Mouse (Mus musculus) CH12.LX (cell line): Measurements from ENCODE around the gene Olfr1201. TPM values are rescaled to one million over a fixed set of nuclear protein-coding genes. Genes with fewer than 3 reads are reported as not detected.

Source experiments
- DNase-seq: peaks from one replicate; pipeline ENCODE4 v3.0.0-alpha.2; 2013; ENCODE audit errors: extremely low read depth
- H3K27ac ChIP-seq: 2 replicates; pipeline ENCODE4 v1.5.1; 2012; ENCODE audit warnings: low read depth, mild to moderate bottlenecking, control low read depth, moderate library complexity; ENCODE audit not compliant: insufficient read depth
- H3K27me3 ChIP-seq: replicated peaks from 2 replicates; pipeline ENCODE3; 2012; ENCODE audit warnings: inconsistent platforms
- H3K36me3 ChIP-seq, 2 experiments: replicated peaks in 1 of 2; 2 replicates each; pipeline versions ENCODE3 to v1.6.1; 2012; ENCODE audit warnings: inconsistent platforms in 1 of 2, low read length in 1 of 2, mild to moderate bottlenecking in 1 of 2, mixed read lengths in 1 of 2, moderate library complexity in 1 of 2; ENCODE audit not compliant: control insufficient read depth in 1 of 2, insufficient read depth in 1 of 2
- H3K4me1 ChIP-seq, 2 experiments: 2 replicates each; pipeline ENCODE4 v1.6.1; 2012; ENCODE audit warnings: inconsistent platforms in 1 of 2, moderate library complexity in 1 of 2; ENCODE audit not compliant: insufficient read depth in 2 of 2, control insufficient read depth in 1 of 2
- H3K4me2 ChIP-seq: 2 replicates; pipeline ENCODE4 v1.6.1; 2012; ENCODE audit warnings: low read depth, mild to moderate bottlenecking, control low read depth; ENCODE audit not compliant: poor library complexity, insufficient read depth, severe bottlenecking
- H3K4me3 ChIP-seq, 3 experiments: fragments of 150-350 bp in 1 of 3; sonication (generic) in 1 of 3; replicated peaks in 1 of 3; 2 replicates each; pipeline versions ENCODE3 to v1.5.1; 2011 to 2012; ENCODE audit warnings: low read depth in 2 of 3, low read length in 2 of 3, mild to moderate bottlenecking in 2 of 3, moderate library complexity in 2 of 3, control low read depth in 1 of 3, improper control_type of control experiment in 1 of 3, inconsistent platforms in 1 of 3, mixed read lengths in 1 of 3; ENCODE audit not compliant: poor library complexity in 1 of 3
- H3K79me2 ChIP-seq: replicated peaks from 2 replicates; pipeline ENCODE4 v1.6.1; 2012; ENCODE audit warnings: mild to moderate bottlenecking, moderate library complexity; ENCODE audit not compliant: control insufficient read depth, poor library complexity, insufficient read depth, severe bottlenecking; ENCODE audit errors: extremely low read depth
- H3K9ac ChIP-seq: 2 replicates; pipeline ENCODE4 v1.6.1; 2012; ENCODE audit warnings: low read depth, mild to moderate bottlenecking, control low read depth, moderate library complexity; ENCODE audit not compliant: insufficient read depth
- H3K9me3 ChIP-seq: replicated peaks from 2 replicates; pipeline ENCODE3; 2012; ENCODE audit warnings: low read length, inconsistent platforms, mixed read lengths
- CTCF ChIP-seq, 2 experiments: IDR thresholded peaks in 1 of 2; conservative IDR thresholded peaks in 1 of 2; 2 replicates each; pipeline ENCODE4 v1.5.1; 2011 to 2012; ENCODE audit warnings: low read depth in 2 of 2, low read length in 2 of 2, improper control_type of control experiment in 1 of 2, inconsistent platforms in 1 of 2, mild to moderate bottlenecking in 1 of 2, moderate library complexity in 1 of 2
- EP300 ChIP-seq: IDR thresholded peaks from 2 replicates; pipeline ENCODE4 v1.6.1; 2011; ENCODE audit warnings: low read length, improper control_type of control experiment
- HCFC1 ChIP-seq: IDR thresholded peaks from 2 replicates; pipeline ENCODE4 v1.6.1; 2012; ENCODE audit warnings: low read depth, mild to moderate bottlenecking, inconsistent platforms, low read length, improper control_type of control experiment
- MAFK ChIP-seq: IDR thresholded peaks from 2 replicates; pipeline ENCODE4 v1.6.1; 2011; ENCODE audit warnings: low read length, improper control_type of control experiment; ENCODE audit not compliant: insufficient replicate concordance
- MAX ChIP-seq: IDR thresholded peaks from 2 replicates; pipeline ENCODE4 v1.6.1; 2011; ENCODE audit warnings: low read length, improper control_type of control experiment
- MAZ ChIP-seq: IDR thresholded peaks from 2 replicates; pipeline ENCODE4 v1.6.1; 2012; ENCODE audit warnings: low read depth, mild to moderate bottlenecking, inconsistent platforms, low read length, improper control_type of control experiment, moderate library complexity
- MEF2A ChIP-seq: IDR thresholded peaks from 2 replicates; pipeline ENCODE4 v1.6.1; 2014; ENCODE audit warnings: low read depth, mild to moderate bottlenecking, inconsistent platforms, low read length, improper control_type of control experiment, borderline replicate concordance
- MXI1 ChIP-seq: IDR thresholded peaks from 2 replicates; pipeline ENCODE4 v1.6.1; 2011; ENCODE audit warnings: mild to moderate bottlenecking, low read depth, low read length, improper control_type of control experiment
- MYC ChIP-seq: IDR thresholded peaks from 2 replicates; pipeline ENCODE4 v1.6.1; 2011; ENCODE audit warnings: low read depth, mild to moderate bottlenecking, improper control_type of control experiment, low read length
- NELFE ChIP-seq: IDR thresholded peaks from 2 replicates; pipeline ENCODE4 v1.6.1; 2011; ENCODE audit warnings: low read depth, low read length, improper control_type of control experiment
- PAX5 ChIP-seq: IDR thresholded peaks from 2 replicates; pipeline ENCODE4 v1.6.1; 2012; ENCODE audit warnings: low read length, inconsistent platforms, mixed read lengths
- POLR2A ChIP-seq: IDR thresholded peaks from 2 replicates; pipeline ENCODE4 v1.6.1; 2011; ENCODE audit warnings: low read depth, mild to moderate bottlenecking, improper control_type of control experiment, low read length
- RAD21 ChIP-seq: IDR thresholded peaks from 2 replicates; pipeline ENCODE4 v1.6.1; 2011; ENCODE audit warnings: low read depth, mild to moderate bottlenecking, low read length, improper control_type of control experiment, moderate library complexity
- SIN3A ChIP-seq: IDR thresholded peaks from 2 replicates; pipeline ENCODE4 v1.6.1; 2012; ENCODE audit warnings: low read length, improper control_type of control experiment, inconsistent platforms
- TBP ChIP-seq: conservative IDR thresholded peaks from 2 replicates; pipeline ENCODE4 v1.6.1; 2011; ENCODE audit warnings: low read depth, low read length, improper control_type of control experiment
- TCF12 ChIP-seq: IDR thresholded peaks from 2 replicates; pipeline ENCODE4 v1.6.1; 2014; ENCODE audit warnings: low read depth, mild to moderate bottlenecking, inconsistent platforms, low read length, improper control_type of control experiment
- USF1 ChIP-seq: IDR thresholded peaks from 2 replicates; pipeline ENCODE4 v1.6.1; 2014; ENCODE audit warnings: low read depth, mild to moderate bottlenecking, inconsistent platforms, low read length, improper control_type of control experiment
- ZMIZ1 ChIP-seq: IDR thresholded peaks from 2 replicates; pipeline ENCODE4 v1.6.1; 2012; ENCODE audit warnings: low read depth, mild to moderate bottlenecking, inconsistent platforms, low read length, improper control_type of control experiment
- dilution Hi-C: fragments of 300-500 bp; cut with MboI; formaldehyde crosslinking; loops from 2 replicates; pipeline ENCODE4 v1.14.3; 2020; ENCODE audit warnings: low sequenced_read_pairs; ENCODE audit not compliant: extremely low pct_unique_long_range_greater_than_20kb, extremely low pct_ligation_motif_present
- in situ Hi-C: fragments of 300-500 bp; cut with MboI; formaldehyde crosslinking; loops from 3 replicates; pipeline ENCODE4 v1.14.3; 2019; ENCODE audit warnings: low sequenced_read_pairs, low pct_ligation_motif_present, low pct_unique_long_range_greater_than_20kb, mixed read lengths
- polyA plus RNA-seq: library from polyadenylated mRNA; unstranded; fragments of >175 nt; gene quantifications from 2 replicates; pipeline ENCODE4 v1.2.1, GENCODE M21; 2012; ENCODE audit warnings: low read depth; ENCODE audit not compliant: insufficient read length
- total RNA-seq, 2 experiments: library from RNA; depleted of rRNA; stranded (reverse); fragments of 300-350 nt in 1 of 2; fragments of >200 nt in 1 of 2; gene quantifications; 2 replicates each; pipeline ENCODE4 v1.2.3; 2012 to 2014

Olfr1201 gene
- total and polyA plus RNA-seq, 3 experiments: not detected

- no peaks in the 10 kb centered on the region for H3K79me2 ChIP-seq
- H3K4me2 ChIP-seq: no peak within 1 kb of the TSS
- H3K27me3 ChIP-seq: no peaks in the 10 kb centered on the region
- no peak within 1 kb of the TSS for H3K4me3 ChIP-seq
- dilution Hi-C loops: no loop called here
- no peaks in the 10 kb centered on the region for H3K36me3 ChIP-seq
- H3K27ac ChIP-seq: no peak within 1 kb of the TSS
- H3K9me3 ChIP-seq: peaks cover 17% of the 10 kb centered on the region
- H3K4me1 ChIP-seq: no peaks in the 10 kb centered on the region
- no peak within 1 kb of the TSS for H3K9ac ChIP-seq
- no peak for TF ChIP-seq POLR2A
- no peak for TF ChIP-seq ZMIZ1
- TF ChIP-seq MAFK: no peak
- no peak for TF ChIP-seq RAD21
- no peak for TF ChIP-seq MAZ
- no peak for TF ChIP-seq MYC
- no peak for TF ChIP-seq MEF2A
- no peak for TF ChIP-seq HCFC1
- no peak for TF ChIP-seq MXI1
- no peak for TF ChIP-seq TCF12
- TF ChIP-seq USF1: no peak
- no peak for TF ChIP-seq NELFE
- no peak for TF ChIP-seq TBP
- TF ChIP-seq EP300: no peak
- TF ChIP-seq MAX: no peak
- TF ChIP-seq CTCF (conservative IDR thresholded peaks at IDR 0.05 in 1 of 2, IDR thresholded peaks at IDR 0.05 in 1 of 2; ENCODE audit: low read depth in 2 of 2, low read length in 2 of 2): no peak
- TF ChIP-seq PAX5: no peak
- no peak for TF ChIP-seq SIN3A
- no peak for DNase-seq
- in situ Hi-C loops: no loop called here
These were observed 36.6 kb downstream of the Olfr1201 start, which contains the start of gene Olfr1205 for GRCm38 (mm10) chr2:88829437-88829836. TSS of gene Olfr1205 (plus strand) at chr2:88829737.

- no peak for DNase-seq
- dilution Hi-C loops: no loop called here
- H3K27me3 ChIP-seq: no peaks in the 10 kb centered on the region
- in situ Hi-C loops: no loop called here
- H3K36me3 ChIP-seq: no peaks in the 10 kb centered on the region
- TF ChIP-seq CTCF (conservative IDR thresholded peaks at IDR 0.05 in 1 of 2, IDR thresholded peaks at IDR 0.05 in 1 of 2; ENCODE audit: low read depth in 2 of 2, low read length in 2 of 2) (no peak), MAZ (no peak)
- no peak overlapping the region for H3K4me2 ChIP-seq
- no peaks in the 10 kb centered on the region for H3K4me1 ChIP-seq
- no peaks in the 10 kb centered on the region for H3K9me3 ChIP-seq
- H3K27ac ChIP-seq: no peak overlapping the region
- H3K79me2 ChIP-seq: no peaks in the 10 kb centered on the region
- H3K4me3 ChIP-seq: no peak overlapping the region
- H3K9ac ChIP-seq: no peak overlapping the region
These were observed 45.6 kb downstream of the Olfr1201 start for GRCm38 (mm10) chr2:88838477-88838876.

Other genes starting within 250 kb of the Olfr1201 start
Only the 20 nearest of the 24 such genes appear.
- not detected in 2 replicates for gene Olfr1189, start 206.6 kb upstream of the Olfr1201 start, total RNA-seq (2012; rRNA removed)
- gene Olfr1189, start 206.6 kb upstream of the Olfr1201 start, total RNA-seq (2014; rRNA removed): not detected in 2 replicates
- not detected in 2 replicates for gene Olfr1189, start 206.6 kb upstream of the Olfr1201 start, polyA plus RNA-seq
- not detected in 2 replicates for gene Olfr1191-ps1, start 152.5 kb upstream of the Olfr1201 start, total RNA-seq (2012; rRNA removed)
- not detected in 2 replicates for gene Olfr1191-ps1, start 152.5 kb upstream of the Olfr1201 start, total RNA-seq (2014; rRNA removed)
- not detected in 2 replicates for gene Olfr1191-ps1, start 152.5 kb upstream of the Olfr1201 start, polyA plus RNA-seq
- not detected in 2 replicates for gene Olfr1192-ps1, start 144.5 kb upstream of the Olfr1201 start, total RNA-seq (2012; rRNA removed)
- not detected in 2 replicates for gene Olfr1192-ps1, start 144.5 kb upstream of the Olfr1201 start, total RNA-seq (2014; rRNA removed)
- not detected in 2 replicates for gene Olfr1192-ps1, start 144.5 kb upstream of the Olfr1201 start, polyA plus RNA-seq
- not detected in 2 replicates for gene Olfr1193, start 117.4 kb upstream of the Olfr1201 start, total RNA-seq (2012; rRNA removed)
- not detected in 2 replicates for gene Olfr1193, start 117.4 kb upstream of the Olfr1201 start, total RNA-seq (2014; rRNA removed)
- not detected in 2 replicates for gene Olfr1193, start 117.4 kb upstream of the Olfr1201 start, polyA plus RNA-seq
- not detected in 2 replicates for gene Olfr1195, start 103.8 kb upstream of the Olfr1201 start, total RNA-seq (2012; rRNA removed)
- not detected in 2 replicates for gene Olfr1195, start 103.8 kb upstream of the Olfr1201 start, total RNA-seq (2014; rRNA removed)
- not detected in 2 replicates for gene Olfr1195, start 103.8 kb upstream of the Olfr1201 start, polyA plus RNA-seq
- gene Olfr1196, start 88.4 kb upstream of the Olfr1201 start, total RNA-seq (2012; rRNA removed): not detected in 2 replicates
- not detected in 2 replicates for gene Olfr1196, start 88.4 kb upstream of the Olfr1201 start, total RNA-seq (2014; rRNA removed)
- not detected in 2 replicates for gene Olfr1196, start 88.4 kb upstream of the Olfr1201 start, polyA plus RNA-seq
- gene Olfr1197, start 60.7 kb upstream of the Olfr1201 start, total RNA-seq (2012; rRNA removed): not detected in 2 replicates
- gene Olfr1197, start 60.7 kb upstream of the Olfr1201 start, total RNA-seq (2014; rRNA removed): not detected in 2 replicates
- not detected in 2 replicates for gene Olfr1197, start 60.7 kb upstream of the Olfr1201 start, polyA plus RNA-seq
- gene Olfr1198, start 41.7 kb upstream of the Olfr1201 start, total RNA-seq (2012; rRNA removed): not detected in 2 replicates
- gene Olfr1198, start 41.7 kb upstream of the Olfr1201 start, total RNA-seq (2014; rRNA removed): not detected in 2 replicates
- not detected in 2 replicates for gene Olfr1198, start 41.7 kb upstream of the Olfr1201 start, polyA plus RNA-seq
- gene Olfr1199, start 32.6 kb upstream of the Olfr1201 start, total RNA-seq (2012; rRNA removed): not detected in 2 replicates
- not detected in 2 replicates for gene Olfr1199, start 32.6 kb upstream of the Olfr1201 start, total RNA-seq (2014; rRNA removed)
- not detected in 2 replicates for gene Olfr1199, start 32.6 kb upstream of the Olfr1201 start, polyA plus RNA-seq
- not detected in 2 replicates for gene Olfr1200, start 22.5 kb upstream of the Olfr1201 start, total RNA-seq (2012; rRNA removed)
- gene Olfr1200, start 22.5 kb upstream of the Olfr1201 start, total RNA-seq (2014; rRNA removed): not detected in 2 replicates
- not detected in 2 replicates for gene Olfr1200, start 22.5 kb upstream of the Olfr1201 start, polyA plus RNA-seq
- gene Olfr1202, start 21.5 kb downstream of the Olfr1201 start, total RNA-seq (2012; rRNA removed): not detected in 2 replicates
- gene Olfr1202, start 21.5 kb downstream of the Olfr1201 start, total RNA-seq (2014; rRNA removed): not detected in 2 replicates
- gene Olfr1202, start 21.5 kb downstream of the Olfr1201 start, polyA plus RNA-seq: not detected in 2 replicates
- gene Olfr1205, start 36.7 kb downstream of the Olfr1201 start, total RNA-seq (2012; rRNA removed): not detected in 2 replicates
- not detected in 2 replicates for gene Olfr1205, start 36.7 kb downstream of the Olfr1201 start, total RNA-seq (2014; rRNA removed)
- gene Olfr1205, start 36.7 kb downstream of the Olfr1201 start, polyA plus RNA-seq: not detected in 2 replicates
- not detected in 2 replicates for gene Olfr1204, start 56.3 kb downstream of the Olfr1201 start, total RNA-seq (2012; rRNA removed)
- not detected in 2 replicates for gene Olfr1204, start 56.3 kb downstream of the Olfr1201 start, total RNA-seq (2014; rRNA removed)
- not detected in 2 replicates for gene Olfr1204, start 56.3 kb downstream of the Olfr1201 start, polyA plus RNA-seq
- not detected in 2 replicates for gene Olfr1206, start 70.2 kb downstream of the Olfr1201 start, total RNA-seq (2012; rRNA removed)
- gene Olfr1206, start 70.2 kb downstream of the Olfr1201 start, total RNA-seq (2014; rRNA removed): not detected in 2 replicates
- gene Olfr1206, start 70.2 kb downstream of the Olfr1201 start, polyA plus RNA-seq: not detected in 2 replicates
- not detected in 2 replicates for gene Olfr1208, start 109.3 kb downstream of the Olfr1201 start, total RNA-seq (2012; rRNA removed)
- gene Olfr1208, start 109.3 kb downstream of the Olfr1201 start, total RNA-seq (2014; rRNA removed): not detected in 2 replicates
- not detected in 2 replicates for gene Olfr1208, start 109.3 kb downstream of the Olfr1201 start, polyA plus RNA-seq
- not detected in 2 replicates for gene Olfr1209, start 122.1 kb downstream of the Olfr1201 start, total RNA-seq (2012; rRNA removed)
- gene Olfr1209, start 122.1 kb downstream of the Olfr1201 start, total RNA-seq (2014; rRNA removed): not detected in 2 replicates
- not detected in 2 replicates for gene Olfr1209, start 122.1 kb downstream of the Olfr1201 start, polyA plus RNA-seq
- not detected in 2 replicates for gene Olfr1211, start 145.1 kb downstream of the Olfr1201 start, total RNA-seq (2012; rRNA removed)
- gene Olfr1211, start 145.1 kb downstream of the Olfr1201 start, total RNA-seq (2014; rRNA removed): not detected in 2 replicates
- gene Olfr1211, start 145.1 kb downstream of the Olfr1201 start, polyA plus RNA-seq: not detected in 2 replicates
- not detected in 2 replicates for gene Olfr1212, start 160.9 kb downstream of the Olfr1201 start, total RNA-seq (2012; rRNA removed)
- gene Olfr1212, start 160.9 kb downstream of the Olfr1201 start, total RNA-seq (2014; rRNA removed): not detected in 2 replicates
- gene Olfr1212, start 160.9 kb downstream of the Olfr1201 start, polyA plus RNA-seq: not detected in 2 replicates
- not detected in 2 replicates for gene Gm13762, start 187.2 kb downstream of the Olfr1201 start, total RNA-seq (2012; rRNA removed)
- gene Gm13762, start 187.2 kb downstream of the Olfr1201 start, total RNA-seq (2014; rRNA removed): not detected in 2 replicates
- gene Gm13762, start 187.2 kb downstream of the Olfr1201 start, polyA plus RNA-seq: not detected in 2 replicates
- not detected in 2 replicates for gene Olfr1214, start 199.6 kb downstream of the Olfr1201 start, total RNA-seq (2012; rRNA removed)
- gene Olfr1214, start 199.6 kb downstream of the Olfr1201 start, total RNA-seq (2014; rRNA removed): not detected in 2 replicates
- not detected in 2 replicates for gene Olfr1214, start 199.6 kb downstream of the Olfr1201 start, polyA plus RNA-seq